Mouse (Mus musculus) lung, adult 2 months (tissue): ENCODE results near the gene Clcn6.

Experiments used
- CTCF ChIP-seq: fragments of 200-500 bp; IDR thresholded peaks from 2 replicates; pipeline ENCODE4 v1.5.1; 2011; ENCODE audit warnings: mild to moderate bottlenecking, low read length, control low read depth; ENCODE audit not compliant: insufficient read depth
- POLR2A ChIP-seq: fragments of 200-500 bp; IDR thresholded peaks from 2 replicates; pipeline ENCODE4 v1.6.1; 2011; ENCODE audit warnings: low read depth, mild to moderate bottlenecking, control low read depth, low read length, borderline replicate concordance; ENCODE audit errors: extremely low read depth

DNA sequence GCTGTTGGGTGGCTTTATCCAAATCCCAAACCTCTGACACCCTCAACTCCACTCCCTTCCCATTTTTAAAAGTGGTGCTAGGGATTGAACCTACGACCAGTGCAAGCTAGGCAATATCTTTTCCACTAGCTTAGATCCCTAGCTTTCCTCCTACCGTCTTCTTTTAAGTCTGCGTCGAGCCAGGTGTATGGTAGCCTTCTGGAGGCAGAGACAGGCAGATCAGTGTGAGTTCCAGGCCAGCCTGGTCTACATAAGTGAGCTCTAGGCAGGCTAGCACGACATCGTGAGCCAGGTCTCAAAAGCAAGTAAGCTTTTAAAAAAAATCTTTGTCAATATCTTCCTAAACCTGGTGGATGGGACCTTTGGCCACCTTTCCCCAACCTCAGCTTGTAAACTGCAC lies 37.3 kb upstream of the Clcn6 start:
- TF ChIP-seq POLR2A (no peak), CTCF (no peak)
